Mouse (Mus musculus) heart, adult 2 months (tissue): ENCODE results near the gene Slc28a3.

Experiments used
- CTCF ChIP-seq: fragments of 200-600 bp; IDR thresholded peaks from 2 replicates; pipeline ENCODE4 v1.8.1; 2022; ENCODE audit warnings: antibody characterized with exemption, mild to moderate bottlenecking, moderate library complexity
- EP300 ChIP-seq: fragments of 200-500 bp; IDR thresholded peaks from 2 replicates; pipeline ENCODE4 v1.6.1; 2011; ENCODE audit warnings: low read depth, low read length, control low read depth; ENCODE audit not compliant: insufficient read depth
- POLR2A ChIP-seq: fragments of 200-500 bp; IDR thresholded peaks from 2 replicates; pipeline ENCODE4 v1.6.1; 2011; ENCODE audit warnings: mild to moderate bottlenecking, low read depth, low read length, control low read depth; ENCODE audit not compliant: insufficient read depth

- TF ChIP-seq CTCF (no peak), EP300 (no peak), POLR2A (no peak)
Measured at GRCm38 (mm10) chr13:58555561-58555960, 55.1 kb downstream of the Slc28a3 start.
